Mouse (Mus musculus) neural tube, embryonic 11.5 days (tissue): ENCODE data around the gene Olfr781. TPM values are rescaled to one million over a fixed set of nuclear protein-coding genes. Genes with fewer than 3 reads are reported as not detected.
"Not testable (repeated sequence)": the region's sequence is repeated elsewhere in the genome, so short reads cannot be mapped to it uniquely, and the experiment has no call there.

Experiments used
- ATAC-seq: fragments of 200-750 bp; cut with Nextera tagmentation; 2 replicates; pipeline ENCODE4 v1.8.0; 2017; ENCODE audit warnings: moderate number of reproducible peaks, mild to moderate bottlenecking, moderate TSS enrichment, moderate library complexity; ENCODE audit not compliant: insufficient read depth, low FRiP score, low TSS enrichment
- DNase-seq: peaks from one replicate; pipeline ENCODE4 v3.0.0-alpha.2; 2015; ENCODE audit warnings: low spot score
- H3K27ac ChIP-seq: fragments of 300-500 bp; sonication (generic); 2 replicates; pipeline ENCODE4 v1.5.1; 2014; ENCODE audit warnings: low read depth, mild to moderate bottlenecking, low read length
- H3K27me3 ChIP-seq: fragments of 300-500 bp; sonication (generic); 2 replicates; pipeline ENCODE4 v1.6.1; 2014; ENCODE audit warnings: mild to moderate bottlenecking, low read length, mixed read lengths; ENCODE audit not compliant: control insufficient read depth, insufficient read depth
- H3K36me3 ChIP-seq: fragments of 300-500 bp; sonication (generic); 2 replicates; pipeline ENCODE4 v1.6.1; 2014; ENCODE audit warnings: mild to moderate bottlenecking, low read length, moderate library complexity, mixed read lengths; ENCODE audit not compliant: control insufficient read depth, insufficient read depth
- H3K4me1 ChIP-seq: fragments of 300-500 bp; sonication (generic); 2 replicates; pipeline ENCODE4 v1.6.1; 2014; ENCODE audit warnings: low read length, mixed read lengths; ENCODE audit not compliant: control insufficient read depth, insufficient read depth
- H3K4me2 ChIP-seq: fragments of 300-500 bp; sonication (generic); 2 replicates; pipeline ENCODE4 v1.6.1; 2014; ENCODE audit warnings: low read depth, mild to moderate bottlenecking, moderate library complexity
- H3K4me3 ChIP-seq: fragments of 300-500 bp; sonication (generic); 2 replicates; pipeline ENCODE4 v1.5.1; 2014; ENCODE audit warnings: low read depth, low read length
- H3K9ac ChIP-seq: fragments of 300-500 bp; sonication (generic); 2 replicates; pipeline ENCODE4 v1.6.1; 2014; ENCODE audit warnings: mild to moderate bottlenecking, low read length
- H3K9me3 ChIP-seq: fragments of 300-500 bp; sonication (generic); 2 replicates; pipeline ENCODE4 v1.6.1; 2016; ENCODE audit warnings: low read length; ENCODE audit not compliant: control insufficient read depth
- WGBS: fragments of 180-500 bp; shearing (Covaris S2); extraction: QIAGEN DNeasy Blood & Tissue Kit; methylation state at CpG from one replicate; pipeline ENCODE4 v1.1.7; 2014; 5-methylcytosine and 5-hydroxymethylcytosine counted together
- polyA plus RNA-seq: library from polyadenylated mRNA; unstranded; fragments of >200 nt; fragmentation: Nextera tagmentation; extraction: Ambion mirVana; gene quantifications from 2 replicates; pipeline ENCODE4 v1.2.1, GENCODE M21; 2014

Gene Olfr781
- polyA plus RNA-seq = not detected in 2 replicates

DNA sequence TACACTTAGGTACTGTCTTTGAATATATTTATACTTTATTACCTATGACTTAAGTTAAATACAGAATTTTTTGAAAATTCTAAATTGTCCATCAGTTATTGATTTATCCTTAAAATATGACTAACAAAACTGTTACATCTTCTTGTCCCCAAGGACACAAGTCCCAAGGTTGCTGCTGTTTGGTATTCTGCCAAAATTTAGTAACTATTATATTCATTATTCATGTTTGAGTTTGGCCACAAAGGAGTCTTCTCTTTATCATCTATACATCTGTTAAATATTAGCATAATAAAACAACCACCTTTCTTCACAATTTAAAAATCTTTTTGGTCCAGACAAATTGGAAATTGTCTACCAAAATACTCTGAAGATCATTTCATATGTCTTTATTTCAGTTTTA, at the start of gene Olfr781:
TSS of gene Olfr781 (plus strand) at position 301 of the 400 bp plus-strand sequence.
- Histone ChIP-seq H3K9me3 (no peaks in the 10 kb centered on the region), H3K36me3 (no peaks in the 10 kb centered on the region), H3K4me2 (no peak within 1 kb of the TSS), H3K27me3 (no peaks in the 10 kb centered on the region), H3K4me3 (no peak within 1 kb of the TSS), H3K27ac (no peak within 1 kb of the TSS), H3K9ac (no peak within 1 kb of the TSS), H3K4me1 (no peaks in the 10 kb centered on the region)
- ATAC-seq (no peak), DNase-seq (no peak)

- WGBS = 66% methylated on average over 1 of the region's 1 CpGs
- not testable (repeated sequence) for H3K4me3 ChIP-seq, DNase-seq, H3K9ac ChIP-seq, H3K27ac ChIP-seq, H3K27me3 ChIP-seq, H3K4me2 ChIP-seq, ATAC-seq, H3K9me3 ChIP-seq, H3K4me1 ChIP-seq, H3K36me3 ChIP-seq
These were observed 15.7 kb upstream of the Olfr781 start for GRCm38 (mm10) chr10:129312973-129313372.

DNA sequence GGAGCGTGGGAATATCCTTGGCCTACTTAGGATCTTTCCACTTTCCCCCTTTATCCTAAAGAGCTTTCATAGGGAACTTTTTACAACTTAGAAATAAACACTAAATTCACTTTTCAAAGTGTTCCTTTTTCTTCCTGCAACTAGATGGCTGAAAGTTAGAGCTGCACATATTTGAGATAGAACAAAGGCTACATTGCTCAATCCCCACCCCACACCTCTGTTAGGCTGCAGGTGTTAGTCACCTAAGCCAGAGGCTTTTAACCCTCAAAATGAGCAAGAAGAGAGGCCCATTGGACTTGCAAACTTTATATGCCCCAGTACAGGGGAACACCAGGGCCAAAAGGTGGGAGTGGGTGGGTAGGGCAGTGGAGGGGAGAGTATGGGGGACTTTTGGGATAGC, 15.1 kb upstream of the Olfr781 start:
- not testable (repeated sequence) for ATAC-seq, H3K27ac ChIP-seq, H3K4me2 ChIP-seq, H3K4me1 ChIP-seq, H3K27me3 ChIP-seq, H3K36me3 ChIP-seq, H3K9me3 ChIP-seq, DNase-seq, H3K4me3 ChIP-seq, H3K9ac ChIP-seq
- WGBS = no CpG with 5 or more reads among the region's 1 CpGs

DNA sequence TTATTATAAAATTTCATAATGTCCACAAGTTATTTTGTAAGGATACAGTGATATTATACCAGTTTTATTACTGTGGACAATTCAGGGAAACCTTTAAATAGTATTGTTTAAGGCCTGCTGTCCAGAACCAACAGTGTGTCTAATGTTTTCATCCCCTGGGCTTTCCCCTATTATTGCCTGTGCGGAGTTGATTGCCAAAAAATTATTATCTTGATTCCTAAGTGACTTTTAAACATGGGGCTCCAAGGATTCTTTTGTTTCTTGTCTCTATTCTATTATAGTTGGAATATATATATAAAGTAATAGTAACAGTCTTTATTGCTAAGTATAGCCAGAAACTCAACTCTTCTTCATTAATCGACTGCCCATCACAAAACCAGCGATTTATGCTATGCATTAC, 10.8 kb upstream of the Olfr781 start, which contains the start of gene Olfr780:
TSS of gene Olfr780 (plus strand) at position 301 of the 400 bp plus-strand sequence.
- Histone ChIP-seq H3K36me3 (no peaks in the 10 kb centered on the region), H3K4me1 (no peaks in the 10 kb centered on the region), H3K27ac (no peak within 1 kb of the TSS), H3K4me2 (no peak within 1 kb of the TSS), H3K9me3 (no peaks in the 10 kb centered on the region), H3K27me3 (no peaks in the 10 kb centered on the region), H3K4me3 (no peak within 1 kb of the TSS), H3K9ac (no peak within 1 kb of the TSS)
- 87% methylated on average over 3 of the region's 3 CpGs for WGBS
- DNase-seq (no peak), ATAC-seq (no peak)

DNA sequence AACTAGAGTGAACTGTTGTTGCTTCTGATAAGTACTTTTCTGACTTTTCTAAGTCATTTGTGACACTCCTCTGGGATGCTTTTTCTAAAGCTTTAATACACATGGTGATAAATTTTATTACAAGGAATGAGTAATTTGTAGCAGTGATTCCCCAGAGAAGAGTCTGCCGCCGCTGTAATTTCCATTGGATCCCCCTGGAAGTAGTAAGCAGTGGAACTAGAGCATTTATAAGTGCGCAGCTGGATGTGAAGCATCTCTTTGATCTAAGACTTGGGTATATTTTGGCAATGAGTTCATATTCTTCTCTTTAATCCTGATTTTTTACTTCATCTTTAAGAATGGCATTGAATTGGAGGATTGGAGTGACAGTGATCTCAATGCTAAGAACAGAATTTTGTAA, 19.9 kb downstream of the Olfr781 start, which contains the start of gene Olfr782:
TSS of gene Olfr782 (plus strand) at position 301 of the 400 bp plus-strand sequence.
- no peak for ATAC-seq
- Histone ChIP-seq H3K4me1 (no peaks in the 10 kb centered on the region), H3K9ac (no peak within 1 kb of the TSS), H3K36me3 (no peaks in the 10 kb centered on the region), H3K27me3 (no peaks in the 10 kb centered on the region), H3K9me3 (no peaks in the 10 kb centered on the region), H3K4me3 (no peak within 1 kb of the TSS), H3K4me2 (no peak within 1 kb of the TSS), H3K27ac (no peak within 1 kb of the TSS)
- WGBS = 89% methylated on average over 3 of the region's 3 CpGs
- no peak for DNase-seq

DNA sequence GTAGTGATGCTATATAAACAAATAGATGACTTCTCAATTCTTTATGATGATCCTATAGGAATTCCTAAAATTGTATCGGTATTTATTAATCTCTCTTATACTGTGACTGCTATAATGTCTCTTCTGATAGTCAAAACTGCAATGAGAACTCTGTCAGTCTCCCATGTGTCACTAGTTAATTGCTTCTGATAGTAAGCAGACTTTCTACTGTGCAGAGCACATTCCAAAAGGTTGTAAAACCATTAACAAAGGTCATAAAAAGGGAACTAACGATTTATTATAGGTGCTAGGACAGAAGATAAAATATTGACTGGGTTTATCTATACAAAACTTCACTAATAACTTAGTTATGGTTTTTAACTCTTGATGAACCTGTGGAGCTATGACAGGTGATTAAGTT, 23.8 kb downstream of the Olfr781 start:
- not testable (repeated sequence) for ATAC-seq, H3K4me2 ChIP-seq
- WGBS = 70% methylated on average over 2 of the region's 2 CpGs

DNA sequence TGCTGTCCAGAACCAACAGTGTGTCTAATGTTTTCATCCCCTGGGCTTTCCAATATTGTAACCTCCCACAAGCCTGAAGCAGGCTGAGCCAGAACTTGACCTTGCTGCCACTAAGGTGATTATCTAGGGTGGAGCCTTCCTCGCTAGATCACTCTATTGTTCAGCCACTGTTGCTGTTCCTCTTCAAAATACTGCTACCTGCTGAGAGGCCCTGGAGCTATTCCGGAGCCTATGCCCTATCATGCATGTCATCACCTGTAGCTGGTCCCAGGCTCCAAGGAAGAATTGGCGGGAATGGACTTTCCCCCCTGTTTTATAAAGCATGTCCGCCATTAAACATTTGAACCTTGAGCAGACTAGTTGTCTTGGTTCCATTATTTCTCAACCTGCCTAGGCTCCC, 27.8 kb downstream of the Olfr781 start:
- not testable (repeated sequence) for H3K27ac ChIP-seq, H3K4me1 ChIP-seq, H3K36me3 ChIP-seq, H3K27me3 ChIP-seq, H3K4me2 ChIP-seq, ATAC-seq, H3K4me3 ChIP-seq, DNase-seq, H3K9me3 ChIP-seq, H3K9ac ChIP-seq
- 82% methylated on average over 4 of the region's 4 CpGs for WGBS

More for the DNA sequence above, 23.8 kb downstream of the Olfr781 start:
- not testable (repeated sequence) for H3K27me3 ChIP-seq, H3K4me3 ChIP-seq, H3K9me3 ChIP-seq, H3K27ac ChIP-seq, DNase-seq, H3K4me1 ChIP-seq, H3K9ac ChIP-seq, H3K36me3 ChIP-seq

DNA sequence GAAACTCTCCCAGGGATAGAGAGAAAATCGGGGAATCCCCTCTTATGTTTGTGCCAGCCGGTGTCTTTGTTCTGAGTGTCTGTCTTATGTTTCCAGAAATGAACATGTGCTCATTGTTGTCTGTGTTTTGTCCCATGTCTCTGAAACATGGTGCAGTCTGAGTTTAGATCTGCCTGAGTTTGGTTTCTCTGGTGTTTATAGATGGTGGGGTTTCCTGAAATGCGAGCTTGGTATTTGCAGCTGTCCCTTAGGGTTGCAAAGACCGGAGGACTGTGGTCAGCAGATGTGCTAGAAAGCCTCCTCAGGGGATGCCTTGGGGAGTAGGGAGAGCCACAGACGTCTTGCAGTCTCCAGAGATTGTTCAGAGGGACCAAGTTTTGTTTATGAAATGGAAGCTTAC, 28.7 kb downstream of the Olfr781 start:
- Histone ChIP-seq H3K4me2 (no peak overlapping the region), H3K27me3 (no peaks in the 10 kb centered on the region), H3K4me1 (no peaks in the 10 kb centered on the region), H3K9me3 (no peaks in the 10 kb centered on the region), H3K27ac (no peak overlapping the region), H3K9ac (no peak overlapping the region), H3K36me3 (no peaks in the 10 kb centered on the region), H3K4me3 (no peak overlapping the region)
- DNase-seq = no peak
- ATAC-seq = no peak
- WGBS = 77% methylated on average over 5 of the region's 5 CpGs

DNA sequence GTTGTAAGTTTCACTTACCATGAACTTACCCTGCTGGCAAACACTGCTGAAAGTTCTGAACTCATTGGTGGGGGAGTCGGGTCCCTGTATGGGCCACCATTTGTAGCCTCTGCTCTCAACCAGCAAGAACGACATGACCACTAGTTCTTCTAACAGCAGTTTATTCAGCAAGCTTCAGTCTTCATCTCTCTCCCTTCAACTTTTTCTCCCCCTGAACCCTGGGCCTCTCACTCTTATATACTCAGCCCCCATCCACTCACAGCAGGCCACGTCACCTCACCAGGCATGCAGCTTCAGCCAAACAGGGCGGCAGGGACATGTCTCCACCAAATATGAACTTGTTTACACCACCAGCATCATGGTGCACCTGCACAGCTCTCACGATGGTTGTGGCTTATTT, 45.4 kb downstream of the Olfr781 start:
- H3K9me3 ChIP-seq, H3K4me3 ChIP-seq, H3K9ac ChIP-seq, H3K27ac ChIP-seq, H3K4me1 ChIP-seq, ATAC-seq, H3K36me3 ChIP-seq, H3K4me2 ChIP-seq, DNase-seq, H3K27me3 ChIP-seq: not testable (repeated sequence)
- WGBS = 94% methylated on average over 5 of the region's 5 CpGs
